Mouse (Mus musculus) regulatory T cell (primary cell): Measurements from ENCODE around the gene Efnb3.

ENCODE experiments used
- in situ Hi-C: fragments of 300-600 bp; cut with MboI, MseI; formaldehyde crosslinking; loops from one replicate; pipeline ENCODE4 v1.15.1; 2025; ENCODE audit warnings: high pct_unique_total_duplicates

Efnb3 gene

DNA sequence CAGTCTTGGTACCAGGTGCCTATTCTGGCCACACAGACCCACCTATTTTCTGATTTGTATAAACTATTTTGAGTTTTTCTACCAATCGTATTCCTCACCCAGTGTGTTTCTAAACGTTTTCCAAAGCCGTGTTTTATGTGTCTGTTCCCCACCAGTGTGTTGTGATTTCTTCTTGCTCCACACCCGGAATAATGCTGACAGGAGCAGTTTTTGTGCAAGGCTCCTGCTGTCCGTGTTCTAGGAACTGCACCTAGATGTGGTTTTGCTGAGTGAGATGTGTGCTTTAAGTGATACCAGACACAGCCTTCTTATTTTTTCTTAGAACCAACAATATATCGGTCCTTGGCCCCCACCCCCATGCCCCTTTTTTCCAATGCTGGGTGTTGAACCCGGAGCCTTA lies 24.0 kb upstream of the Efnb3 start:
- in situ Hi-C loops: loop anchor here (5.0 kb wide), 1 partner anchor 73 kb away; the partner anchor contains the start of gene Sox15

DNA sequence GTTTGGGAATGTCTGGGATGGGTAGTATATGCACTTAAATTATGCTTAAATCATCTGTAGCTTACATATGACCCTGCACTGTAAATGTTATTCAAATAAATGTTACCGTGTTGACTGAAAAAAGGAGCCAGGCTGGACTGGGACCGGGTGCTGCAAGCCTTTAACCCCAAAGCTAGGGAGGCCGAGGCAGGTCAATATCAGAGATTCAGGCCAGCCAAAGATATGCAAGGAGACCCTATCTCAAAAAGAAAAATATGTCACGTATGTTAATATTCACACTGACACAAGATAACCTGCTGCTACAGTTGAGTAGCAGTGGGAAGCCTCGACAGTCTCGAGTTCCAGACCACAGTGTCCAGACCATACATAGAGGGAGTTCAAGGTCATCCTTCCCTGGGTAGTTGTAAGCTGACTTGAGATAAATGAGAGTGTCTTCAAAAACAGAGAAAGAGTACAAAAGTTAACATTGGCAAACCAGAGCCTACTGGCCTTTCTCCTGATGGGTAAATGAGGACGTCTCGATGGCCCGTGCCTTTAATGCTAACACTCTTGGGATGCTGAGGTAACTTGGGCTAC lies 22.3 kb upstream of the Efnb3 start:
- in situ Hi-C loops: loop anchor here (5.0 kb wide), 1 partner anchor 75 kb away; the partner anchor contains the start of gene Sox15

GRCm38 (mm10) chr11:69581814-69582213 lies 21.8 kb upstream of the Efnb3 start:
- in situ Hi-C loops: loop anchor here (5.0 kb wide), 1 partner anchor 75 kb away; the partner anchor contains the start of gene Sox15

GRCm38 (mm10) chr11:69581147-69581688 lies 21.2 kb upstream of the Efnb3 start:
- in situ Hi-C loops: loop anchor here (5.0 kb wide), 1 partner anchor 76 kb away; the partner anchor contains the start of gene Sox15

DNA sequence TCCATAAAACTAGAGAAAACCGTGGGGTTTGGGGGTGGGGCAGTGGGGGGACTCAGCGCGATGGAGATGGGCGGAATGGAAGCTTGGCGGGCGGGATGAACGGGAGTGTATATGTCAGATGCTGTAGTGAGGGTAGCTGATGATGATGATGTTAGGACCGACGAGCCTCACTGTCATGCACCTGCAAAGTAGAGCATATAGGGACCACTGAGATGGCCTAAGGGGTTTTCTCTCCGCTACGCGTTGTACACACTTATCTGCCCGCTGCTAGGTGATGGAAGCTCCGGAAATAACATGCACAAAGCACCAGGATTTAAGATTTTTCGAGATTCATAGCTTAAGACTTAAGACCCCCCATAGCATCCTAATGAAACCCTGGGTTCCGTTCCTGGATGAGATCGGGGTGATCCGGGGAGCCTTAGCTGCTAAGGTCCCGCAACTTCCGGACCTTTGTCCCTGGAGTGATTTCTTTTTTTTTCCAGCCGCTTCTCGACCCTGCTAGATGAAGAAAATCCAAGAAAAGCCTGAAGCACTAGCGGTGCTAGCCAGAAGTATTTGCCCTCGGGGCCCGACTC lies 20.7 kb upstream of the Efnb3 start:
- in situ Hi-C loops: loop anchor here (5.0 kb wide), 1 partner anchor 77 kb away; the partner anchor contains the start of gene Sox15

GRCm38 (mm10) chr11:69580091-69580514 lies 20.1 kb upstream of the Efnb3 start, which contains the start of the genes Wrap53 and Trp53:
Gene Wrap53, minus strand, starts transcription at chr11:69580255.
Gene Trp53, plus strand, starts transcription at chr11:69580359.
- in situ Hi-C loops: loop anchor here (5.0 kb wide), 1 partner anchor 77 kb away; the partner anchor contains the start of gene Sox15

- in situ Hi-C loops: loop anchor here (5.0 kb wide), 1 partner anchor 78 kb away; the partner anchor contains the start of gene Sox15
Measured at GRCm38 (mm10) chr11:69579128-69580017, 19.4 kb upstream of the Efnb3 start.

DNA sequence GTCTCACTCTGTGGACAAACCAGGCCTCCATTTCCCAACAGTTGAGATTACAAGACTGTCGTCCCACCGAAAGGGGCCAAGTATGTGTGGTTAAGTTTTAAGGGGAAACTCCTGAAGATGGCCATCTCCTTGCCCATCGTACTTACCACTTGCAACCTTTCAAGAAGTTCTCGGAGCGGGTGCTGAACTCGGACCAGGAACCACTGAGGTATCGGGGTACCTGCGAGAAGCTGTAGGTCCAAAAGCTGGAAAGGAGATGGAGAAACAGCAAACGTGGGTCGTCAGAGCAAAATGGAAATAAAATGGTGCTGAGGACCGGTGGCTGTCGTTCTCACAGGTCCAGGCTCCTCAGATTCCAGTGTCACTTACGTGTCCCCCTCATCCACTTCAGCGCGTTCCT lies 18.3 kb upstream of the Efnb3 start:
- in situ Hi-C loops: no loop called here

GRCm38 (mm10) chr11:69576307-69576706 lies 16.3 kb upstream of the Efnb3 start:
- in situ Hi-C loops: no loop called here

DNA sequence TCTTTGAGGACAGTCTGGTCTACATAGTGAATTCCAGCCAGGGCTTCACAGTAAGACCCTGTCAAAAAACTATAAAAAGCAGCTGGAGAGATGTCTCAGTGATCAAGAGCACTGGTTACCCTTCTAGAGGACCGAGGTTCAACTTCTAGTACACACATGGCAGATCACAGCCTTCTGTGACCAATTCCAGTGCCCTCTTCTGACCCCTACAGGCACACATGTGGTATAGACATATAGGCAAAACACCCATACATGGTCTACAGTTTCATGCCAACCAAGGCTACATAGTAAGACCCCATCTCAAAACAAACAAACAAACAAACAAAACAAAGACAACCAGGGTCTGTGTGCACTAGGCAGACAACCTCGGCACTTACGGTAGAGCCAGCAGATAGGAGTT lies 15.2 kb upstream of the Efnb3 start:
- in situ Hi-C loops: no loop called here

GRCm38 (mm10) chr11:69565131-69565530 lies 5.1 kb upstream of the Efnb3 start:
- in situ Hi-C loops: no loop called here

- in situ Hi-C loops: no loop called here
Measured at GRCm38 (mm10) chr11:69564391-69564790, 4.4 kb upstream of the Efnb3 start.

DNA sequence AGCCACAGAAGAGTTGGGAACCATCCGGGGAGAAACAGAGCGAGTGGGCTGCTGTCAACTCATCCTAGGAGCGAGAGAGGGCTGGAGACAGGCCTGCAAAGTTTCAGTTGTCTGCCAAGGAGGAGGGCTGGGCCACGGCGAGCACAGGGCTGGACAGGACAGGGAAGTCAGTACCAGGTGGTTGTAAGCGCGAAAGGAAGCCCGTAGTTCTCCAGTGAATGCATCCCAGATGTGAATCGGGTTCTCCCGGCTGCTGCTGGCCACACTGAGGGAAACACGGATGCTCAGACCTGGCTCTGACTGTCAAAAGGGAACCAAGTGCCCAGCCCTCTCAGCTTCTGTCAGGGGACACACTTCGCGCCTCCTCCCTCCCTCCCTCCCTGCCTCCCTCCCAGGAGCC lies 3.4 kb upstream of the Efnb3 start:
- in situ Hi-C loops: no loop called here

DNA sequence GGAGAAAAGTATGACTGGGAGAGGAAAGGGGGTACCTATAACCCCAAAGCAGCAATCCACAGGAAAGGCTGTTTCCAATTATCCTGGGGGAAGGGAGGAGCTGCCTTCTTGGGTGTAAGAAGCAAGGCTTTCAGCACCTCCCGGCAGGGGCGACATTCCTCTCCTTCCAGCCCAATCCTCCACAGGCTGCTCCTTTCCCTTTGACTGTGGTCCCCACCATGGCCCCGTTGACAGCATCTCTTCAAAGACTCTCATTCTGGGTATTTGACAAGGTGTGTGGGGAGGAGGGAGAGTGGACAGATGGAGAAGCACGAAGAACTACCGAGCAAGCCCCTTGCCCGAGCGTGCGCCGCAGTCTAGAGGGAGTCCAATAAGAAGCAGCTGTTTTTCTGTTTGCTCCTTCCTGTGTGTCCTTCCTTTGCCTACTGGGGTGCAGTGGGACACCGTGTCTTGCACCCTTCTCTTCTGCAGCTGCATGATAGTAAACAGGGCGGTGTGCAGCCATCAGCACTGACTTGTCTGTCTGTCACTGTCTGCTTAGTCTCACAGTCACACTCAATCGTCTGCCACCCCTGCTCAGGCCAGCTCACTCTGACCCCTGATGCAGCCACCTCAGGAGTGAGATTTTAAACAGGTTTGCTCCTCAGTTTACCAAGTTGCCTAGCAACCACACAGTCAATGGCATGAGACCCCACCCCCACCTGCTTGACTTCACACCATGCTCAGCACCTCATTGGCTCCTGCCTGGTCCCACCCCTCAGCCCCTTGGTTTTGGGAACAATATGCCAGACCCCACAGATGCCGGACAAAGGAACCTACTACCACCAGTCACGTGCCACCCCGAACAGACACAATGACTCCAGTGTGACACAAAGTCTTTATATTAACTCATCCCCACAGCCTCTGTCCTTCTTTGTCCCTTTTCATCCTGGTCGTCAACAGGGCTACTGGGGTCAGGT lies 1.2 kb upstream of the Efnb3 start:
- in situ Hi-C loops: no loop called here

- in situ Hi-C loops: no loop called here
Measured at GRCm38 (mm10) chr11:69559183-69559582, 822 bp downstream of the Efnb3 start.

- in situ Hi-C loops: no loop called here
Measured at GRCm38 (mm10) chr11:69558756-69559155, 1.2 kb downstream of the Efnb3 start.

GRCm38 (mm10) chr11:69557381-69557958 lies 2.5 kb downstream of the Efnb3 start:
- in situ Hi-C loops: no loop called here

DNA sequence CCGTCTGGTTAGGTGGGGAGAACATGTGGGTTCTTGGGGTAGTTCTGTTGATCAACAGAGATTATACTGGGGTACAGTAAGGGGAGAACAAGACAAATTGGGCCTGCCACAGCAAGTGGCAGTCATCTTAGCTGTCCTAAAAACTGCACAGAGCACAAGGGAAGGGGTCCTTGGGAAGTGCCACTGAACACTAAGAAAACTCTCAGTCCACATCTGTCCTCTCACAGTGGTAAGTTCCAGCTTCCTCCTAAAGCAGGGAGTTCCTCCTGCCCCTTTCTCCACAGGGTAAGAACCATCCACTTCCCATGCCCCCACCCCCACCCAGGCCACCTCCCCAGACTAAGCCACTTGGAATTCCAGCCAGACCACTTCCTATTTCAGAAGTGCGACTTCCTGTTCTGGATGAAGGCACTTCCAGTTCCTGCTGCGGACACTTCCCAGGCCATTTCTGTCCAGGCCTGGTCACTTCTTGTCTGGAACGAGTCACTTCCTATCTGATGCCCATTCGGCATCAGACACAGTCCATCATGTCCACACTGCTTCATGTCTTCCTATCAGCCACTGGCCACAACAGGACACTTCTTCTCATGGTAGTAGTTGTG lies 5.4 kb downstream of the Efnb3 start:
- in situ Hi-C loops: no loop called here

GRCm38 (mm10) chr11:69553341-69553721 lies 6.7 kb downstream of the Efnb3 start:
- in situ Hi-C loops: no loop called here
